ENCODE assay signal across 9 mouse cellular contexts in the genomic region with DNA sequence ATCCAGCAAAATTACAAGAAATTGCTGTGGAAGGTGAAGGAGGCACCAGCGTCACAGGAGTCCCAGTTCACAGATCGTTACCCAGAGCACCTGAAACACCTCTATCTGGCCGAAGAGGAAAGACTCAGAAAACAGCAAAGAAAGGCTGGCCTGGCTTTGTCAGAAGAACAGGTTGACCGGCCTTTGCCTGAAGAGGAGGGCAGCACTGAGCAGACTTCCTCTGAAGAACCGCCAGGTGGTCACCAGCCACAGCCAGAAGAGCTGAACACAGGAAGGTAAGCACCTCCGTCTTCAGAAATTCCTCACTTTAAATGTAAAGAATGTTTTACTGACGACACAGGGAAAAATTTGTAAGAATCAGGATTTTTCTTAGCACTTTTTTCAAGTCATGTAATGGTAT. TPM values are rescaled to one million over a fixed set of nuclear protein-coding genes. Genes with fewer than 3 reads are reported as not detected.
A peak's percentile ranks its signal among the peaks of the same experiment; 100 is the strongest.
DNase-seq lines count a peak whose midpoint lies in the region; ATAC-seq and TF ChIP-seq lines count a peak whose summit lies in the region.
"Had no signal": no experiment of that assay in that cellular context is flagged by ENCODE, and none has a peak within 500 bp of the region (broad histone marks: within the 10 kb centered on the region; RNA-seq: fewer than 3 reads in every experiment).

No protein-coding gene starts in this region.

- no peaks in the 10 kb centered on the region for H3K27me3 ChIP-seq in heart, embryonic 14.5 days (ENCODE audit: control insufficient read depth, insufficient read depth, low read length)
- H3K27me3 ChIP-seq in hindbrain, embryonic 15.5 days = no peaks in the 10 kb centered on the region
- H3K27me3 ChIP-seq in midbrain, embryonic 16.5 days (ENCODE audit: control insufficient read depth, insufficient read depth, low read depth, low read length) = no peaks in the 10 kb centered on the region
- H3K27me3 ChIP-seq: Patski had no signal

- no peak overlapping the region for H3K27ac ChIP-seq in heart, embryonic 14.5 days (replicated peaks in 1 of 2; ENCODE audit: control insufficient read depth in 1 of 2, insufficient read depth in 1 of 2, low read depth in 2 of 2, low read length in 2 of 2)
- H3K27ac ChIP-seq in hindbrain, embryonic 15.5 days (replicated peaks) = no peak overlapping the region
- no peak overlapping the region for H3K27ac ChIP-seq in midbrain, embryonic 16.5 days (ENCODE audit: low read length)

- no peak overlapping the region; a peak in 1 of 4 replicates for H3K4me3 ChIP-seq in heart, embryonic 14.5 days (ENCODE audit: control insufficient read depth in 1 of 2, insufficient read depth in 1 of 2, low read depth in 1 of 2, low read length in 2 of 2)
- peak overlapping the region; percentile 97 for H3K4me3 ChIP-seq in hindbrain, embryonic 15.5 days
- H3K4me3 ChIP-seq in midbrain, embryonic 16.5 days (ENCODE audit: low read depth, low read length) = no peak overlapping the region
- H3K4me3 ChIP-seq in lung, adult 2 months (replicated peaks; ENCODE audit: extremely low read depth, low read depth, low read length) = no peak overlapping the region

- no peak for TF ChIP-seq CTCF in lung, adult 2 months (IDR thresholded peaks at IDR 0.05; ENCODE audit: insufficient read depth, low read length)

- H3K4me2 ChIP-seq in heart, embryonic 14.5 days (ENCODE audit: low read length) = peak overlapping the region; percentile 91
- peak overlapping the region; percentile 87 for H3K4me2 ChIP-seq in hindbrain, embryonic 15.5 days
- peak overlapping the region; percentile 91 for H3K4me2 ChIP-seq in midbrain, embryonic 16.5 days (ENCODE audit: low read length)

- no peak overlapping the region for H3K9ac ChIP-seq in heart, embryonic 14.5 days (ENCODE audit: low read length)
- no peak overlapping the region for H3K9ac ChIP-seq in hindbrain, embryonic 15.5 days
- no peak overlapping the region for H3K9ac ChIP-seq in midbrain, embryonic 16.5 days (ENCODE audit: low read depth, low read length)

- no peaks in the 10 kb centered on the region for H3K9me3 ChIP-seq in heart, embryonic 14.5 days (ENCODE audit: control insufficient read depth, low read length)
- H3K9me3 ChIP-seq in hindbrain, embryonic 15.5 days = no peaks in the 10 kb centered on the region
- no peaks in the 10 kb centered on the region for H3K9me3 ChIP-seq in midbrain, embryonic 16.5 days (replicated peaks; ENCODE audit: control insufficient read depth, low read length, poor library complexity, severe bottlenecking)

- H3K36me3 ChIP-seq in heart, embryonic 14.5 days (ENCODE audit: control insufficient read depth, insufficient read depth, low read length) = peaks cover 55% of the 10 kb centered on the region
- H3K36me3 ChIP-seq in hindbrain, embryonic 15.5 days = peaks cover 43% of the 10 kb centered on the region
- H3K36me3 ChIP-seq in midbrain, embryonic 16.5 days (ENCODE audit: control insufficient read depth, insufficient read depth, low read length) = peaks cover 24% of the 10 kb centered on the region

- no peak for ATAC-seq in heart, embryonic 14.5 days (ENCODE audit: insufficient number of reproducible peaks, insufficient read depth, low FRiP score, low read depth)
- no peak for ATAC-seq in hindbrain, embryonic 15.5 days (ENCODE audit: low FRiP score, low read depth)
- ATAC-seq in midbrain, embryonic 16.5 days = no peak
- ATAC-seq: Patski had no signal

- DNase-seq in heart, adult 9 months (ENCODE audit: low spot score in 2 of 2) = no peak
- DNase-seq in MN1 (ENCODE audit: low spot score) = peak; percentile 44
- DNase-seq in kidney, postnatal 14 days = no peak
- no peak for DNase-seq in spleen, adult 12 weeks (ENCODE audit: low spot score)
- DNase-seq in lung, adult 2 months = no peak

- WGBS in heart, embryonic 14.5 days = 83% methylated on average over 7 of the region's 7 CpGs
- 89% methylated on average over 7 of the region's 7 CpGs for WGBS in hindbrain, embryonic 15.5 days
- 86% methylated on average over 7 of the region's 7 CpGs for WGBS in midbrain, embryonic 16.5 days
- 72% methylated on average over 7 of the region's 7 CpGs for WGBS in lung, adult 2 months

- H3K4me1 ChIP-seq in heart, embryonic 14.5 days (ENCODE audit: control insufficient read depth in 2 of 2, insufficient read depth in 2 of 2, low read length in 2 of 2) = peaks cover 2 to 3% of the 10 kb centered on the region in 2 experiments
- H3K4me1 ChIP-seq in hindbrain, embryonic 15.5 days (replicated peaks) = peaks cover 20% of the 10 kb centered on the region
- H3K4me1 ChIP-seq in midbrain, embryonic 16.5 days (ENCODE audit: control insufficient read depth, insufficient read depth, low read length) = peaks cover 15% of the 10 kb centered on the region
- 0 out of 2 replicates have a peak, but pooled peaks cover 2% of the 10 kb centered on the region for H3K4me1 ChIP-seq in lung, adult 2 months (ENCODE audit: control insufficient read depth, insufficient read depth, low read length)

- TF ChIP-seq POLR2A in lung, adult 2 months (IDR thresholded peaks at IDR 0.05; ENCODE audit: borderline replicate concordance, extremely low read depth, low read depth, low read length) = no peak

RNA-seq across cellular contexts. Expression of a gene that starts 1.4 kb away (rescaled TPM):
- polyA plus RNA-seq in heart, embryonic 14.5 days (2014; fragmentation: Nextera tagmentation; extraction: Ambion mirVana) = 11.0 and 12.2 TPM in 2 replicates
- 13.5 and 14.4 TPM in 2 replicates for polyA plus RNA-seq in hindbrain, embryonic 15.5 days (2015; fragmentation: Nextera tagmentation; extraction: Ambion mirVana)
- 15.5 and 15.8 TPM in 2 replicates for polyA plus RNA-seq in midbrain, embryonic 16.5 days (2015; fragmentation: Nextera tagmentation; extraction: Ambion mirVana)
- 4.8 and 5.3 TPM in 2 replicates for polyA plus RNA-seq in lung, adult 2 months (2012; rRNA removed)

RNA-seq across cellular contexts. Expression of a gene that starts 1.7 kb away (rescaled TPM):
- 38.0 and 41.3 TPM in 2 replicates for polyA plus RNA-seq in heart, embryonic 14.5 days (2014; fragmentation: Nextera tagmentation; extraction: Ambion mirVana)
- polyA plus RNA-seq in hindbrain, embryonic 15.5 days (2015; fragmentation: Nextera tagmentation; extraction: Ambion mirVana) = 38.2 and 38.9 TPM in 2 replicates
- 40.3 and 46.8 TPM in 2 replicates for polyA plus RNA-seq in midbrain, embryonic 16.5 days (2015; fragmentation: Nextera tagmentation; extraction: Ambion mirVana)
- 5.1 and 5.9 TPM in 2 replicates for polyA plus RNA-seq in lung, adult 2 months (2012; rRNA removed)
